10 mouse cellular contexts compared by ENCODE assay signal in genomic region chr2:26488535-26489135, GRCm38 (mm10). TPM values are rescaled to one million over a fixed set of nuclear protein-coding genes. Genes with fewer than 3 reads are reported as not detected.
A peak's percentile ranks its signal among the peaks of the same experiment; 100 is the strongest.
DNase-seq lines count a peak whose midpoint lies in the region; ATAC-seq lines count a peak whose summit lies in the region.
"Had no signal": no experiment of that assay in that cellular context is flagged by ENCODE, and none has a peak within 500 bp of the region (broad histone marks: within the 10 kb centered on the region; RNA-seq: fewer than 3 reads in every experiment).

No protein-coding gene starts in this region.

- H3K9ac ChIP-seq in heart, embryonic 12.5 days, result peak overlapping the region; percentile 7; the same call in 1 of the 2 replicates
- H3K9ac ChIP-seq in hindbrain, embryonic 11.5 days (ENCODE audit: low read depth, low read length), result peak overlapping the region; percentile 60
- no peak overlapping the region for H3K9ac ChIP-seq in midbrain, embryonic 15.5 days

- no peaks in the 10 kb centered on the region for H3K9me3 ChIP-seq in heart, embryonic 12.5 days (replicated peaks)
- H3K9me3 ChIP-seq in hindbrain, embryonic 11.5 days (ENCODE audit: control insufficient read depth, low read length), result no peaks in the 10 kb centered on the region
- H3K9me3 ChIP-seq in midbrain, embryonic 15.5 days, result no peaks in the 10 kb centered on the region

- DNase-seq in heart, adult 9 months (ENCODE audit: low spot score in 2 of 2), result no peak
- peak; percentile 79 for DNase-seq in embryo, embryonic 10.5 days (ENCODE audit: low spot score)
- DNase-seq in hindbrain, embryonic 11.5 days (ENCODE audit: low spot score), result peak; percentile 71
- DNase-seq in frontal cortex, postnatal 25 days (ENCODE audit: low spot score in 2 of 2), result no peak
- DNase-seq in cerebellum, postnatal 14 days, result no peak
- DNase-seq in adrenal gland, adult 2 months, result no peak

- no peak for ATAC-seq in heart, embryonic 12.5 days (ENCODE audit: insufficient number of reproducible peaks, low FRiP score)
- peak; percentile 23 for ATAC-seq in hindbrain, embryonic 11.5 days (ENCODE audit: low FRiP score)
- ATAC-seq in midbrain, embryonic 15.5 days (replicated peaks), result no peak

- H3K36me3 ChIP-seq in heart, embryonic 12.5 days, result peaks cover 12% of the 10 kb centered on the region
- H3K36me3 ChIP-seq in hindbrain, embryonic 11.5 days (ENCODE audit: control insufficient read depth, insufficient read depth, low read length), result peaks cover 10% of the 10 kb centered on the region
- no peaks in the 10 kb centered on the region for H3K36me3 ChIP-seq in midbrain, embryonic 15.5 days (replicated peaks)

- no peak overlapping the region for H3K4me3 ChIP-seq in heart, embryonic 12.5 days
- H3K4me3 ChIP-seq in hindbrain, embryonic 11.5 days (ENCODE audit: low read depth, low read length), result no peak overlapping the region
- H3K4me3 ChIP-seq in midbrain, embryonic 15.5 days, result no peak overlapping the region

- H3K27ac ChIP-seq in heart, embryonic 12.5 days (ENCODE audit: poor library complexity, severe bottlenecking), result peak overlapping the region; percentile 36; the same call in 1 of the 2 replicates
- peak overlapping the region; percentile 99 for H3K27ac ChIP-seq in hindbrain, embryonic 11.5 days (ENCODE audit: low read depth, low read length)
- H3K27ac ChIP-seq in midbrain, embryonic 15.5 days, result peak overlapping the region; percentile 87
- H3K27ac ChIP-seq: macrophage had no signal

- peaks cover 96% of the 10 kb centered on the region for H3K4me1 ChIP-seq in heart, embryonic 12.5 days (replicated peaks)
- H3K4me1 ChIP-seq in hindbrain, embryonic 11.5 days (replicated peaks; ENCODE audit: control insufficient read depth, insufficient read depth, low read length), result peaks cover 81% of the 10 kb centered on the region
- peaks cover 95% of the 10 kb centered on the region for H3K4me1 ChIP-seq in midbrain, embryonic 15.5 days

- 0 out of 2 replicates have a peak, but pooled peaks cover 6% of the 10 kb centered on the region for H3K27me3 ChIP-seq in heart, embryonic 12.5 days (replicated peaks)
- no peaks in the 10 kb centered on the region for H3K27me3 ChIP-seq in hindbrain, embryonic 11.5 days (ENCODE audit: control insufficient read depth, insufficient read depth, low read length)
- no peaks in the 10 kb centered on the region for H3K27me3 ChIP-seq in midbrain, embryonic 15.5 days (replicated peaks)
- H3K27me3 ChIP-seq: CH12.LX had no signal

- no peak overlapping the region for H3K4me2 ChIP-seq in heart, embryonic 12.5 days
- H3K4me2 ChIP-seq in hindbrain, embryonic 11.5 days (replicated peaks; ENCODE audit: low read depth, low read length), result peak overlapping the region; percentile 44
- H3K4me2 ChIP-seq in midbrain, embryonic 15.5 days, result 0 out of 2 replicates have a peak overlapping the region, but pooled peaks have one; percentile 29

- 55% methylated on average over 9 of the region's 9 CpGs for WGBS in heart, embryonic 12.5 days
- WGBS in hindbrain, embryonic 11.5 days, result 43% methylated on average over 9 of the region's 9 CpGs
- 48% methylated on average over 9 of the region's 9 CpGs for WGBS in midbrain, embryonic 15.5 days

RNA-seq across cellular contexts. Expression of gene Notch1, which starts 27.8 kb away (rescaled TPM):
- 20.4 TPM in 2 replicates for polyA plus RNA-seq in heart, embryonic 12.5 days (2016; fragmentation: Nextera tagmentation; extraction: Ambion mirVana)
- 48.9 and 66.8 TPM in 2 replicates for polyA plus RNA-seq in hindbrain, embryonic 11.5 days (2014; fragmentation: Nextera tagmentation; extraction: Ambion mirVana)
- 15.6 and 17.6 TPM in 2 replicates for polyA plus RNA-seq in midbrain, embryonic 15.5 days (2015; fragmentation: Nextera tagmentation; extraction: Ambion mirVana)
- 10 to 100 TPM; 17.6 to 21.1 TPM for total RNA-seq in adrenal gland, adult 2 months (2021)
- polyA plus RNA-seq in adrenal gland, adult 2 months (2012; rRNA removed), result 37.1 and 49.2 TPM in 2 replicates

RNA-seq across cellular contexts. Expression of gene Sec16a, which starts 43.6 kb away (rescaled TPM):
- 22.6 and 24.5 TPM in 2 replicates for polyA plus RNA-seq in heart, embryonic 12.5 days (2016; fragmentation: Nextera tagmentation; extraction: Ambion mirVana)
- 29.6 and 31.2 TPM in 2 replicates for polyA plus RNA-seq in hindbrain, embryonic 11.5 days (2014; fragmentation: Nextera tagmentation; extraction: Ambion mirVana)
- polyA plus RNA-seq in midbrain, embryonic 15.5 days (2015; fragmentation: Nextera tagmentation; extraction: Ambion mirVana), result 21.3 and 21.5 TPM in 2 replicates
- 10 to 100 TPM; 46.4 to 70.8 TPM for total RNA-seq in adrenal gland, adult 2 months (2021)
- 70.1 and 84.9 TPM in 2 replicates for polyA plus RNA-seq in adrenal gland, adult 2 months (2012; rRNA removed)

Comparison
In these comparisons a context has a peak if more than half of its experiments do, and no peak if none do; other contexts are left out.
1. H3K27ac ChIP-seq: peak in every context shown above with its lines; median percentile 99 in hindbrain, embryonic 11.5 days; 87 in midbrain, embryonic 15.5 days; 36 in heart, embryonic 12.5 days.
2. DNase-seq: peak in embryo, embryonic 10.5 days (single experiment) and hindbrain, embryonic 11.5 days (single experiment); none in heart, adult 9 months (0 of 2), frontal cortex, postnatal 25 days (0 of 2), cerebellum, postnatal 14 days (0 of 2) and adrenal gland, adult 2 months (single experiment).